Mouse (Mus musculus) testis, adult 2 months (tissue): ENCODE data around the gene Gm38393. TPM values are rescaled to one million over a fixed set of nuclear protein-coding genes. Genes with fewer than 3 reads are reported as not detected.
A peak's percentile ranks its signal among the peaks of the same experiment; 100 is the strongest.

Experiments
- H3K27ac ChIP-seq: fragments of 200-500 bp; 2 replicates; pipeline ENCODE4 v1.5.1; 2012; ENCODE audit warnings: low read depth, low read length; ENCODE audit not compliant: control insufficient read depth, insufficient read depth
- H3K27me3 ChIP-seq: fragments of 200-500 bp; 2 replicates; pipeline ENCODE4 v1.6.1; 2012; ENCODE audit warnings: mild to moderate bottlenecking, low read length, moderate library complexity; ENCODE audit not compliant: control insufficient read depth, insufficient read depth
- H3K36me3 ChIP-seq: fragments of 200-500 bp; 2 replicates; pipeline ENCODE4 v1.6.1; 2012; ENCODE audit warnings: mild to moderate bottlenecking, low read length; ENCODE audit not compliant: control insufficient read depth, insufficient read depth
- H3K4me1 ChIP-seq: fragments of 200-500 bp; 2 replicates; pipeline ENCODE4 v1.6.1; 2012; ENCODE audit warnings: low read length; ENCODE audit not compliant: control insufficient read depth, insufficient read depth
- H3K4me3 ChIP-seq: fragments of 200-500 bp; 2 replicates; pipeline ENCODE4 v1.5.1; 2012; ENCODE audit warnings: low read depth, mild to moderate bottlenecking, low read length, moderate library complexity, mixed read lengths; ENCODE audit not compliant: control insufficient read depth
- CTCF ChIP-seq: fragments of 200-500 bp; IDR thresholded peaks from 2 replicates; pipeline ENCODE4 v1.5.1; 2012; ENCODE audit warnings: low read depth, mild to moderate bottlenecking, inconsistent platforms, low read length, moderate library complexity; ENCODE audit not compliant: control insufficient read depth, insufficient read depth, insufficient replicate concordance
- POLR2A ChIP-seq: fragments of 200-500 bp; IDR thresholded peaks from 2 replicates; pipeline ENCODE4 v1.6.1; 2012; ENCODE audit warnings: low read depth, mild to moderate bottlenecking, inconsistent platforms, low read length, moderate library complexity; ENCODE audit not compliant: control insufficient read depth
- polyA plus RNA-seq: library from polyadenylated mRNA; depleted of rRNA; stranded (reverse); fragments of >200 nt; gene quantifications from 2 replicates; pipeline ENCODE4 v1.2.3, GENCODE M21; 2012; rRNA removed

Gene Gm38393
- polyA plus RNA-seq, 1 experiment: 0.20 TPM

- H3K27ac ChIP-seq: 0 out of 2 replicates have a peak overlapping the region, but pooled peaks have one; percentile 18
- peak overlapping the region; percentile 86 for H3K4me3 ChIP-seq
- no peaks in the 10 kb centered on the region for H3K27me3 ChIP-seq
- no peaks in the 10 kb centered on the region for H3K36me3 ChIP-seq
- TF ChIP-seq POLR2A (no peak), CTCF (no peak)
- peaks cover 21% of the 10 kb centered on the region for H3K4me1 ChIP-seq
Measured at GRCm38 (mm10) chr7:60003006-60003865, 1.6 kb downstream of the Gm38393 start.

DNA sequence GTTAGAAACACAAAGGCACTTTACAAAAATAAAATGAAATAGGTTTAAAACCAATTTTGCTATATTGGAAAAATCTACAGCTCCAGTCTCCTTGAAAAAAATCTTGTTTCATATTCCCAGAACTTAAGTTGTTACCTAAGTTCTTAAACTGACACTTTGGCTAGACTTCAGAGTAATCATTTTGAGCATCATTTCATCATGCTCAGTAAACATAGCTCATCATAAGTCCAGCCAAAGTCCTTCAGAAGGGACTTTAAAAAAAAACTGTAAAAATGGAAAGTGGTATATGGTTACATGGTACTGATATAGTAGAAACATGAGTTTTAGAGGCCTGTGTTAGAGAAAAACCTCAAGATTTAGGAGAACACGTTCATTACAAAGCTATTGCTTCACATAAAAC is 26.2 kb downstream of the Gm38393 start:
- H3K27me3 ChIP-seq: no peaks in the 10 kb centered on the region
- TF ChIP-seq CTCF (no peak), POLR2A (no peak)
- no peaks in the 10 kb centered on the region for H3K4me1 ChIP-seq
- no peak overlapping the region for H3K4me3 ChIP-seq
- H3K27ac ChIP-seq: no peak overlapping the region
- H3K36me3 ChIP-seq: no peaks in the 10 kb centered on the region

Other genes starting within 250 kb of the Gm38393 start
- gene Snurf, start within 50 bp of the Gm38393 start, polyA plus RNA-seq: not detected in 2 replicates
- gene Snrpn, start 135.2 kb upstream of the Gm38393 start, polyA plus RNA-seq: 7.7 and 8.9 TPM in 2 replicates